Mouse (Mus musculus) CH12.LX (cell line): Measurements from ENCODE around the gene Prrt3.

Experiments used
- BHLHE40 ChIP-seq: IDR thresholded peaks from 2 replicates; pipeline ENCODE4 v1.6.1; 2011; ENCODE audit warnings: mild to moderate bottlenecking, low read depth, low read length, improper control_type of control experiment
- CTCF ChIP-seq, 2 experiments: IDR thresholded peaks in 1 of 2; conservative IDR thresholded peaks in 1 of 2; 2 replicates each; pipeline ENCODE4 v1.5.1; 2011 to 2012; ENCODE audit warnings: low read depth in 2 of 2, low read length in 2 of 2, improper control_type of control experiment in 1 of 2, inconsistent platforms in 1 of 2, mild to moderate bottlenecking in 1 of 2, moderate library complexity in 1 of 2
- E2F4 ChIP-seq: IDR thresholded peaks from 2 replicates; pipeline ENCODE4 v1.6.1; 2011; ENCODE audit warnings: low read depth, low read length, improper control_type of control experiment; ENCODE audit not compliant: insufficient replicate concordance
- EP300 ChIP-seq: IDR thresholded peaks from 2 replicates; pipeline ENCODE4 v1.6.1; 2011; ENCODE audit warnings: low read length, improper control_type of control experiment
- HCFC1 ChIP-seq: IDR thresholded peaks from 2 replicates; pipeline ENCODE4 v1.6.1; 2012; ENCODE audit warnings: low read depth, mild to moderate bottlenecking, inconsistent platforms, low read length, improper control_type of control experiment
- MAZ ChIP-seq: IDR thresholded peaks from 2 replicates; pipeline ENCODE4 v1.6.1; 2012; ENCODE audit warnings: low read depth, mild to moderate bottlenecking, inconsistent platforms, low read length, improper control_type of control experiment, moderate library complexity
- MYC ChIP-seq: IDR thresholded peaks from 2 replicates; pipeline ENCODE4 v1.6.1; 2011; ENCODE audit warnings: low read depth, mild to moderate bottlenecking, improper control_type of control experiment, low read length
- PAX5 ChIP-seq: IDR thresholded peaks from 2 replicates; pipeline ENCODE4 v1.6.1; 2012; ENCODE audit warnings: low read length, inconsistent platforms, mixed read lengths
- POLR2A ChIP-seq: IDR thresholded peaks from 2 replicates; pipeline ENCODE4 v1.6.1; 2011; ENCODE audit warnings: low read depth, mild to moderate bottlenecking, improper control_type of control experiment, low read length
- SMC3 ChIP-seq: IDR thresholded peaks from 2 replicates; pipeline ENCODE4 v1.6.1; 2011; ENCODE audit warnings: low read depth, low read length, improper control_type of control experiment
- TCF12 ChIP-seq: IDR thresholded peaks from 2 replicates; pipeline ENCODE4 v1.6.1; 2014; ENCODE audit warnings: low read depth, mild to moderate bottlenecking, inconsistent platforms, low read length, improper control_type of control experiment
- ZC3H11A ChIP-seq: IDR thresholded peaks from 2 replicates; pipeline ENCODE4 v1.6.1; 2012; ENCODE audit warnings: low read depth, mild to moderate bottlenecking, inconsistent platforms, low read length, improper control_type of control experiment
- ZKSCAN1 ChIP-seq: IDR thresholded peaks from 2 replicates; pipeline ENCODE4 v1.6.1; 2012; ENCODE audit warnings: low read depth, inconsistent platforms, low read length, improper control_type of control experiment, borderline replicate concordance

DNA sequence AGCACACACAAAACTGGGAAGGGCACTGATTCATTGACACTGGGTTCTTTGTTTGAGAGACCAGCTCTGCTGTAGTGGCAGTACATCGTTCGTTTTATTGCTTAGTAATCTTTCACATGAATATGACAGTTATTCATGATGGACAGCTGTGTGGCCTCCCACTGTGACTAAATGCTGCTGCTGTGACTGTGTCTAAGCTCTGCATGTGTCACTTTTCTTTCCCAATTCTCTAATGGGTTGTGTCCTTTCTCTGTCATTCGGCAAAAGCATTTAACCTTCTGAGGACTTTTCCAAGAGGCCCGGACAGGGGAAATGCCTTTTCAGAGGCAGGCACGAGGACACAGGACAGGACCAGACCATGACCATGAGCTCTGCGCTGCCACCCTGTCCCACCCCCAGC, 12.2 kb upstream of the Prrt3 start:
- TF ChIP-seq POLR2A, result no peak
- no peak for TF ChIP-seq EP300
- TF ChIP-seq SMC3, result no peak
- TF ChIP-seq MAZ, result no peak
- TF ChIP-seq E2F4, result no peak
- no peak for TF ChIP-seq HCFC1
- no peak for TF ChIP-seq MYC
- no peak for TF ChIP-seq BHLHE40
- no peak for TF ChIP-seq TCF12
- TF ChIP-seq PAX5, result no peak
- TF ChIP-seq CTCF (conservative IDR thresholded peaks at IDR 0.05 in 1 of 2, IDR thresholded peaks at IDR 0.05 in 1 of 2; ENCODE audit: low read depth in 2 of 2, low read length in 2 of 2), result no peak
- no peak for TF ChIP-seq ZC3H11A
- TF ChIP-seq ZKSCAN1, result no peak
